Mouse (Mus musculus) adrenal gland, adult 2 months (tissue): ENCODE results near the gene Rps13. TPM values are rescaled to one million over a fixed set of nuclear protein-coding genes. Genes with fewer than 3 reads are reported as not detected.

ENCODE experiments used
- DNase-seq: peaks from one replicate; pipeline ENCODE4 v3.0.0; 2021
- polyA plus RNA-seq: library from polyadenylated mRNA; depleted of rRNA; stranded (reverse); fragments of >200 nt; gene quantifications from 2 replicates; pipeline ENCODE4 v1.2.3, GENCODE M21; 2012; rRNA removed
- total RNA-seq, 2 experiments: library from RNA; stranded (reverse); gene quantifications; 2 replicates each; pipeline ENCODE4 v1.2.3; 2021

The Rps13 gene
- total and polyA plus RNA-seq, 3 experiments: 81.0 to 462 (median 360) TPM

GRCm38 (mm10) chr7:116292377-116292776, 41.6 kb downstream of the Rps13 start:
- no peak for DNase-seq

GRCm38 (mm10) chr7:116290559-116290958, 43.4 kb downstream of the Rps13 start:
- DNase-seq: no peak

GRCm38 (mm10) chr7:116288996-116289395, 45.0 kb downstream of the Rps13 start:
- DNase-seq: no peak

- peak; percentile 19 for DNase-seq
Observed at GRCm38 (mm10) chr7:116287959-116288358, 46.0 kb downstream of the Rps13 start.

GRCm38 (mm10) chr7:116286611-116287355, 47.2 kb downstream of the Rps13 start:
- DNase-seq: peak; percentile 15

GRCm38 (mm10) chr7:116286173-116286572, 47.8 kb downstream of the Rps13 start:
- DNase-seq: peak; percentile 86

GRCm38 (mm10) chr7:116285216-116285615, 48.8 kb downstream of the Rps13 start:
- no peak for DNase-seq

- no peak for DNase-seq
Observed at GRCm38 (mm10) chr7:116282755-116283154, 51.2 kb downstream of the Rps13 start.

Other genes with a start within 250 kb of the Rps13 start
- gene Gm4353, start 249.6 kb downstream of the Rps13 start, total RNA-seq: 1 to 10 TPM; 5.1 to 7.8 TPM
- gene Gm4353, start 249.6 kb downstream of the Rps13 start, polyA plus RNA-seq: 4.4 and 7.8 TPM in 2 replicates
- gene Plekha7, start 25.8 kb downstream of the Rps13 start, total RNA-seq: 10 to 100 TPM; 10.2 to 22.1 TPM
- 16.7 and 20.7 TPM in 2 replicates for gene Plekha7, start 25.8 kb downstream of the Rps13 start, polyA plus RNA-seq
- 10 to 100 TPM; 26.2 to 31.8 TPM for gene Pik3c2a, start 109.3 kb upstream of the Rps13 start, total RNA-seq
- gene Pik3c2a, start 109.3 kb upstream of the Rps13 start, polyA plus RNA-seq: 0.74 and 0.98 TPM in 2 replicates
- 10 to 100 TPM; 19.3 to 32.9 TPM for gene Nucb2, start 170.2 kb upstream of the Rps13 start, total RNA-seq
- 0.32 and 0.45 TPM in 2 replicates for gene Nucb2, start 170.2 kb upstream of the Rps13 start, polyA plus RNA-seq